ENCODE assay signal across 8 mouse cellular contexts in genomic region chr11:109859939-109860469, GRCm38 (mm10). TPM values are rescaled to one million over a fixed set of nuclear protein-coding genes. Genes with fewer than 3 reads are reported as not detected.
DNase-seq lines count a peak whose midpoint lies in the region; ATAC-seq and TF ChIP-seq lines count a peak whose summit lies in the region.

No protein-coding gene starts in this region.

- no peak for ATAC-seq in heart, embryonic 14.5 days (ENCODE audit: insufficient number of reproducible peaks, insufficient read depth, low FRiP score, low read depth)
- no peak for ATAC-seq in limb, embryonic 11.5 days (ENCODE audit: insufficient number of reproducible peaks, low FRiP score, low TSS enrichment, low read depth)
- no peak for ATAC-seq in midbrain, embryonic 13.5 days

- TF ChIP-seq POLR2A in bone marrow macrophage, adult 2 months (IDR thresholded peaks at IDR 0.05; ENCODE audit: borderline replicate concordance, low read depth, low read length): 0 out of 2 replicates have a peak, but pooled peaks have one; percentile 18

- H3K4me1 ChIP-seq in bone marrow macrophage, adult 2 months (ENCODE audit: control insufficient read depth, insufficient read depth, low read length): peaks cover 10% of the 10 kb centered on the region
- peaks cover 0 to 4% of the 10 kb centered on the region in 2 experiments; a peak in 2 of 4 replicates for H3K4me1 ChIP-seq in heart, embryonic 14.5 days (ENCODE audit: control insufficient read depth in 2 of 2, insufficient read depth in 2 of 2, low read length in 2 of 2)
- 0 out of 2 replicates have a peak, but pooled peaks cover 3% of the 10 kb centered on the region for H3K4me1 ChIP-seq in limb, embryonic 11.5 days (ENCODE audit: control insufficient read depth, insufficient read depth, low read length)
- H3K4me1 ChIP-seq in midbrain, embryonic 13.5 days (replicated peaks): no peaks in the 10 kb centered on the region; the same call in 1 of the 2 replicates

- peak; percentile 18 to 25 for DNase-seq in left cerebral cortex, adult 18-20 months (ENCODE audit: low spot score in 2 of 2)
- no peak for DNase-seq in left cerebral cortex, adult 8-10 months (ENCODE audit: low spot score in 2 of 2)
- DNase-seq in limb, embryonic 11.5 days (ENCODE audit: low spot score): no peak
- peak; percentile 75 for DNase-seq in thymus, postnatal 25 days
- no peak for DNase-seq in right cerebral cortex, postnatal 36 days (ENCODE audit: low spot score in 2 of 2)

- H3K9me3 ChIP-seq in heart, embryonic 14.5 days (ENCODE audit: control insufficient read depth, low read length): no peaks in the 10 kb centered on the region
- no peaks in the 10 kb centered on the region for H3K9me3 ChIP-seq in limb, embryonic 11.5 days (ENCODE audit: control insufficient read depth, low read length)
- no peaks in the 10 kb centered on the region for H3K9me3 ChIP-seq in midbrain, embryonic 13.5 days

- peak overlapping the region; percentile 45 for H3K4me3 ChIP-seq in bone marrow macrophage, adult 2 months (ENCODE audit: insufficient read depth, low read length)
- H3K4me3 ChIP-seq in heart, embryonic 14.5 days (ENCODE audit: control insufficient read depth in 1 of 2, insufficient read depth in 1 of 2, low read depth in 1 of 2, low read length in 2 of 2): peak overlapping the region in 1 of 2 experiments; percentile 5; a peak in 1 of 4 replicates
- H3K4me3 ChIP-seq in limb, embryonic 11.5 days (ENCODE audit: low read depth, low read length): no peak overlapping the region
- no peak overlapping the region for H3K4me3 ChIP-seq in midbrain, embryonic 13.5 days (replicated peaks)

- no peak for TF ChIP-seq CTCF in bone marrow macrophage, adult 2 months (IDR thresholded peaks at IDR 0.05; ENCODE audit: low read depth, low read length)

- H3K9ac ChIP-seq in heart, embryonic 14.5 days (ENCODE audit: low read length): no peak overlapping the region; the same call in 1 of the 2 replicates
- H3K9ac ChIP-seq in limb, embryonic 11.5 days (ENCODE audit: low read length): no peak overlapping the region
- H3K9ac ChIP-seq in midbrain, embryonic 13.5 days (replicated peaks): peak overlapping the region; percentile 39; the same call in 1 of the 2 replicates

- H3K27me3 ChIP-seq in heart, embryonic 14.5 days (ENCODE audit: control insufficient read depth, insufficient read depth, low read length): no peaks in the 10 kb centered on the region
- no peaks in the 10 kb centered on the region for H3K27me3 ChIP-seq in limb, embryonic 11.5 days (ENCODE audit: control insufficient read depth, insufficient read depth, low read length)
- H3K27me3 ChIP-seq in midbrain, embryonic 13.5 days: no peaks in the 10 kb centered on the region; the same call in 1 of the 2 replicates

- peak overlapping the region; percentile 46 for H3K4me2 ChIP-seq in heart, embryonic 14.5 days (ENCODE audit: low read length)
- peak overlapping the region; percentile 39 for H3K4me2 ChIP-seq in limb, embryonic 11.5 days (ENCODE audit: low read depth, severe bottlenecking)
- H3K4me2 ChIP-seq in midbrain, embryonic 13.5 days (replicated peaks): peak overlapping the region; percentile 26

- H3K36me3 ChIP-seq in heart, embryonic 14.5 days (ENCODE audit: control insufficient read depth, insufficient read depth, low read length): no peaks in the 10 kb centered on the region
- H3K36me3 ChIP-seq in limb, embryonic 11.5 days (ENCODE audit: control insufficient read depth, insufficient read depth, low read length): no peaks in the 10 kb centered on the region
- no peaks in the 10 kb centered on the region for H3K36me3 ChIP-seq in midbrain, embryonic 13.5 days

- 64% methylated on average over 14 of the region's 14 CpGs for WGBS in heart, embryonic 14.5 days
- WGBS in limb, embryonic 11.5 days: 66% methylated on average over 14 of the region's 14 CpGs
- 71% methylated on average over 14 of the region's 14 CpGs for WGBS in midbrain, embryonic 13.5 days

- peak overlapping the region; percentile 94 for H3K27ac ChIP-seq in bone marrow macrophage, adult 2 months (ENCODE audit: insufficient read depth, low read depth, low read length)
- 0 out of 4 replicates have a peak overlapping the region, but pooled peaks of 1 of the 2 experiments have one; percentile 1 for H3K27ac ChIP-seq in heart, embryonic 14.5 days (replicated peaks in 1 of 2; ENCODE audit: control insufficient read depth in 1 of 2, insufficient read depth in 1 of 2, low read depth in 2 of 2, low read length in 2 of 2)
- H3K27ac ChIP-seq in limb, embryonic 11.5 days (replicated peaks; ENCODE audit: low read depth, low read length): no peak overlapping the region
- H3K27ac ChIP-seq in midbrain, embryonic 13.5 days: no peak overlapping the region

RNA-seq across cellular contexts. Expression of gene 1700012B07Rik, which starts 32.2 kb away (rescaled TPM):
- not detected for total RNA-seq in left cerebral cortex, adult 18-20 months (2021)
- total RNA-seq in left cerebral cortex, adult 8-10 months (2022): not detected
- not detected in 2 replicates for polyA plus RNA-seq in bone marrow macrophage, adult 2 months (2012; ENCODE audit: insufficient read depth, insufficient read length, missing spikeins)
- polyA plus RNA-seq in heart, embryonic 14.5 days (2014; fragmentation: Nextera tagmentation; extraction: Ambion mirVana): not detected in 2 replicates
- not detected in 2 replicates for polyA plus RNA-seq in limb, embryonic 11.5 days (2014; fragmentation: Nextera tagmentation; extraction: Ambion mirVana)
- polyA plus RNA-seq in midbrain, embryonic 13.5 days (2015; fragmentation: Nextera tagmentation; extraction: Ambion mirVana): not detected in 2 replicates

Comparison
In these comparisons a context has a peak if more than half of its experiments do, and no peak if none do; other contexts are left out.
1. DNase-seq: peak in left cerebral cortex, adult 18-20 months (2 of 2) and thymus, postnatal 25 days (single experiment); none in left cerebral cortex, adult 8-10 months (0 of 2), limb, embryonic 11.5 days (single experiment) and right cerebral cortex, postnatal 36 days (0 of 2).
2. Peak in every context shown above with its lines, with median percentiles within 50 percentile points of each other: H3K4me2 ChIP-seq.